Mouse (Mus musculus) heart, postnatal 25 days (tissue): Measurements from ENCODE around the gene Ptprt. TPM values are rescaled to one million over a fixed set of nuclear protein-coding genes. Genes with fewer than 3 reads are reported as not detected.

ENCODE experiments used
- DNase-seq: peaks from one replicate; pipeline ENCODE4 v3.0.0; 2022; ENCODE audit warnings: low spot score
- intact Hi-C: fragments of 180-260 bp; cut with DNase I; formaldehyde crosslinking; loops from one replicate; pipeline ENCODE4 v1.15.1; 2025
- total RNA-seq, 2 experiments: library from RNA; stranded (reverse); gene quantifications; 2 replicates each; pipeline ENCODE4 v1.2.3; 2021

Ptprt gene
- total RNA-seq, 2 experiments from 2014 or later: 0.16 to 0.31 TPM

GRCm38 (mm10) chr2:162052816-162053215 lies 608.1 kb downstream of the Ptprt start:
- intact Hi-C loops: no loop called here
- DNase-seq: no peak

- DNase-seq: no peak
- intact Hi-C loops: no loop called here
These were observed 610.7 kb downstream of the Ptprt start for GRCm38 (mm10) chr2:162050198-162050597.

DNA sequence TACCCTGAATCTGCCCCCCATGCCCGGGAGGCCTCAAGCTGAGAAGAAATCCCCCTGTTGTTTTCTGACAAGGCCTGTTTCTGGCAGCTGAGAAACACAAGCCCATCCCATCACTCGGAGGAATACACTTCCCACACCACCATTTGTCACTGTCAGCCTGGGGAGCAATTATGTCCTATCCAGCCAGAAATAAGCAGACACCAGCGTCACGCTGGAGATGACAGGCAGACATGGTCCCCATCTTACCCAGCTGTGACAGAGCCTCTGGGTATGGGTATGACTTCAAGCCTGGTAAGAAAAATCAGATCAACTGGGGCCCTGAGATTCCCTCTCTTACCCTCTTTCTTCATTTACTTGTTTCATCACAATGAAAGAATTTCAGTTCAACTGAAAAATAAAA lies 625.3 kb downstream of the Ptprt start:
- DNase-seq: no peak
- intact Hi-C loops: no loop called here

- intact Hi-C loops: no loop called here
- no peak for DNase-seq
These were observed 629.3 kb downstream of the Ptprt start for GRCm38 (mm10) chr2:162031636-162032035.

GRCm38 (mm10) chr2:162001016-162001415 lies 659.9 kb downstream of the Ptprt start:
- intact Hi-C loops: no loop called here
- no peak for DNase-seq

GRCm38 (mm10) chr2:161982311-161982710 lies 678.6 kb downstream of the Ptprt start:
- no peak for DNase-seq
- intact Hi-C loops: no loop called here

- DNase-seq: no peak
- intact Hi-C loops: no loop called here
These were observed 699.5 kb downstream of the Ptprt start for GRCm38 (mm10) chr2:161961179-161962163.

DNA sequence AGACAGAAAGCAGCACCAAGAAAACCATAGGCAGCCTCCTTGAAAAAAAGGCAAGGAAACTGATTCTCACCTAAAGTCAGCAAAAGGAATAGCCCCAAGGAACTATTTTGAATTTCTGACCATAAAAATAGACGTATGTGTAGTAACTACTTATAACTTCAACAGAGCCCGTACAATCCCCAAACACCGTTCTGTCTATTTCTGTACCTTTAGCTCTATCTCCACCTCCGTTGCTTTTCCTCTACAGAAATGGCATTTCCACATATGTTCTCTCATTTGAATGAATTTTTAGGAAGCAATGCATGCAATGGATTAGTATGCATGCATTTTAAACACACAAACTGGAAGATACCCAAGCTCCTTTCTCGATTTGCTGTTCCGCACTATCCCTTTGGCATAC lies 715.5 kb downstream of the Ptprt start:
- intact Hi-C loops: no loop called here

GRCm38 (mm10) chr2:161944689-161945088 lies 716.3 kb downstream of the Ptprt start:
- intact Hi-C loops: no loop called here
- DNase-seq: no peak

More for the DNA sequence above, 715.5 kb downstream of the Ptprt start:
- DNase-seq: no peak

GRCm38 (mm10) chr2:161941991-161942390 lies 719.0 kb downstream of the Ptprt start:
- DNase-seq: no peak
- intact Hi-C loops: no loop called here

- intact Hi-C loops: no loop called here
- no peak for DNase-seq
These were observed 753.7 kb downstream of the Ptprt start for GRCm38 (mm10) chr2:161907214-161907613.

DNA sequence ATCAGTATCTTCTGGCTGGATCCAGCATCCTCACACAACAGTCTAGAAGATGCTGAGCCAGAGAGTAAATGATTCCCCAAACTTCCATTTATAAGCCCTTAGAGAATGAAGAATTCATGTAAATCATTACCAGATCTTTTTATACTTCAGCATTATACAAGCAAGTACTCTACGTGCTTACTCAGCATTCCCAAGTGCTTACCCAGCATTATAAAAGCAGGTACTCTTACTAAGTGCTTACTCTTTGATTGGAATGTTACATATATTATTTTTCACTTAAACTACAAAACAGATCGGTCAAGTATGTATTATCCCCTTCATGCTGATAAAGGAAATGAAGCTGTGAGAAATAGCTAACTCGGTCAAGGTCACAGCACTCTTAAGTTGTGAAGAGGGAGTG lies 758.8 kb downstream of the Ptprt start:
- intact Hi-C loops: no loop called here
- DNase-seq: no peak

DNA sequence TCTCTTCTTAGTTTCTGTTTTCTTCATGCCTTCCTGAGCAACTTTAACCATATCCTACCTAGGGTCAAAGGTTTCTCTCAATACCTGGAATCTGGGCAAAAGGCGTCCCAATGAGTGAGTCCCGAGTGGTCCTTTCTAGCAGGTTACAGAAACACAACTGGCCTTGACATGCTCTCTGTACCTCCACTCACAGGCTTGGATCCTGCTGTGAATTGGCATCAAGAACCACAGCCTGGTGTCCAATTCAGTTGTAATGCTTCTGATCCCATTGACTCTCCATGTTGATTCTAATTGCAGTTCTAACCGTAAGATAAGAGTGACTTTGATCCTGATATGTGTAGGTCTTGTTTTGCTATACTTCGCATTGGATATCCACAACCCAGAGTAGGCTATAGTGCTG lies 776.5 kb downstream of the Ptprt start:
- intact Hi-C loops: no loop called here
- no peak for DNase-seq

- intact Hi-C loops: no loop called here
- no peak for DNase-seq
These were observed 778.4 kb downstream of the Ptprt start for GRCm38 (mm10) chr2:161882580-161882979.

GRCm38 (mm10) chr2:161880941-161881340 lies 780.0 kb downstream of the Ptprt start:
- DNase-seq: no peak
- intact Hi-C loops: no loop called here

DNA sequence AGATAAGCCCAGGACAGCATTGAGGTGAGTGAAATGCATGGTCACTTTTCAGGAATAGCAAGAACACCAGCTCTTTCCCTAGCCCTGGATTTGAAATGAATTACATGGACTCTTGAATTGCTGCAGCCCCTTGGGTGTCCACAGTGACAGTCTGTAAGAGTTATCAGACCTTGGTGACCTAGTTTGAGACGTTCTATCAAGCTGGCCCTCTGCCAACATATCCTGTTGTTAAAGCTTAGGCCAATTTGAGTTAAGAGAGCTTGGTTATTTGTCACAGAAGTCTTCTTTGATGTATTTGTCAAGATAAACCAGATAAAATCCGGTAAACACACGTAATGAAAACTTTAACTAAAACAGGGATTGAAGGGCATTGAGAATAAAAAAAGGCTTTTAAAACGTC lies 795.7 kb downstream of the Ptprt start:
- intact Hi-C loops: no loop called here
- DNase-seq: no peak

DNA sequence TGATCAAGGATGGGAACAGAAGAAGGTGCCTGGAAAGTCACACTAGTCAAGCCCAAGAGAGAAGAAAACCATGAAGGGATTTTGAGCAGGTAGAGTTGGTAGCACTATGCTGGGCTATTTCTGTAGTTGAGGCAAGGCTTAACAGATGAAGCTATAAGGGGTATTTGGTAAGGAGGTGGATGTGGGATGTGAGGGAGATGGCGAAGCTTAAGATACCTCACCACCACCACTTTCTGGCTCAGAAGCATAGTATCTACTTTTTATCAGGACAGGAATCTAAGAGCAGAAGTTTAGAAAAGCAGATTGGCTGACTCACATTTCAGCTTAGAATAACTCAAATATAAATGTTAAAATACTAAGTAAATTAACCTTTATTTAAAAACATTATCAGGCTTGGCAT lies 802.1 kb downstream of the Ptprt start:
- intact Hi-C loops: no loop called here
- DNase-seq: no peak

GRCm38 (mm10) chr2:161858361-161858760 lies 802.6 kb downstream of the Ptprt start:
- no peak for DNase-seq
- intact Hi-C loops: no loop called here

DNA sequence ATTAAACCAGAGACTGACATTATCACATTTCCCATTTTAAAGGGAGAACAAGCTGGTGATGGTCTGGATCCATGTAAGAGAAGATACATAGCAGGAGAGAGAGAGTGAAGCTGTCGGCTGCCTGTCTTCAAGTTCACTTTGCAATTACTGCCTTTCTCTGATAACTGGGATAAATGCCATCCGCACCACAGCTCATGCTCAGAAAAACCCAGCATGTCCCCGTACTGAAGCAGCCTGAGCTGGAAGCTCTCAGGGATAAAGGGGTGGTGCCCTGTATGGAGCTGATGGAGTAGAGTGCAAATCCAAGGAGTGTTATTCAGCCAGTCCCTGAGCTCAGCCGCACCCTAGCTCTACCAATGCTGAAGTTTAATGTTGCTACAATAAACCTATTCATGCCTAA lies 825.9 kb downstream of the Ptprt start:
- intact Hi-C loops: no loop called here
- DNase-seq: no peak

DNA sequence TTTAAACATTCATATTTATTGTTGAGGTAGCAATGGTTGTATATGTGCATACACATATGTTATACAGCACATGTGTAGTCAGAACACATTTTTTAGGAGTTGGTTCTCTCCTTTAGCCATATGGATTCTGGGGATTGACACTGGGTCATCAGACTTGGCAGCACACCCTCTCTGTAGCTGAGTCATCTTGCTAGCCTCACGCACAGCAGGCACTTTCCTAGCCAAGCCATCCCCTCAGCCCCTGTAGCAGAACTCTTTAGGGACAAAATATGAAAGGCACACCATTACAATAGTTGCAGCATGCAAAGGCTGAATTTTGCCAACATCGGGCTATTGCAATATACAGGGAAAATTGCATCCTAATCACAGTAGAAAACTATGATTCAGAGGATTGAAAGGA lies 827.1 kb downstream of the Ptprt start:
- intact Hi-C loops: no loop called here
- no peak for DNase-seq

DNA sequence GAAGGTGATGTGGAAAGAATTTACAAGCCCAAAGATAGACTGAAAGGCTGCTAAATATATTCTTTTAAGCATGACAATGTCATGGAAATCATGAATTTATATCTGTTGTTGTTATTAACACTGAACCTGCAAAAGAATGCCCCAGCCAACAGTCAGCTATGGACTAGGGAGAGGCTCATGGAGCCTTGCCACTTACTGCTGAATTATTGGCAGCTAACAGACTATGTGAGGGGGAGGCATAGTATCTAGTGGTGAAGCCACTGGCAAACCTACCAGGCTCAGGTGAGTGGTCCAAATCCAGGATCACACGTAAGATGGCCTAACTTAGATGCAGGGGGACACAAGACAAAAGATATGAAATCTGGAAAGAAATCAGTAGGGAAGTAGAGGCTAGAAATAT lies 847.6 kb downstream of the Ptprt start:
- no peak for DNase-seq
- intact Hi-C loops: no loop called here
